Mouse (Mus musculus) MEL (cell line): ENCODE data around the gene Apoc4.

Experiments used
- CTCF ChIP-seq, 3 experiments: IDR thresholded peaks in 2 of 3; conservative IDR thresholded peaks in 1 of 3; 2 replicates each; pipeline ENCODE4 v1.5.1; 2011 to 2012; ENCODE audit warnings: low read length in 3 of 3, low read depth in 2 of 3, mild to moderate bottlenecking in 2 of 3, improper control_type of control experiment in 1 of 3, inconsistent platforms in 1 of 3, mixed read lengths in 1 of 3, moderate library complexity in 1 of 3; ENCODE audit not compliant: control insufficient read depth in 1 of 3, insufficient read depth in 1 of 3, poor library complexity in 1 of 3, severe bottlenecking in 1 of 3
- EP300 ChIP-seq, 2 experiments: IDR thresholded peaks; 2 replicates each; pipeline ENCODE4 v1.6.1; 2011; ENCODE audit warnings: improper control_type of control experiment in 2 of 2, low read length in 2 of 2, low read depth in 1 of 2, mild to moderate bottlenecking in 1 of 2
- GABPA ChIP-seq: IDR thresholded peaks from 2 replicates; pipeline ENCODE4 v1.6.1; 2012; ENCODE audit warnings: low read depth, mild to moderate bottlenecking, inconsistent platforms, low read length, improper control_type of control experiment, moderate library complexity
- MAFK ChIP-seq: IDR thresholded peaks from 2 replicates; pipeline ENCODE4 v1.6.1; 2011; ENCODE audit warnings: low read depth, mild to moderate bottlenecking, low read length, improper control_type of control experiment, borderline replicate concordance
- MXI1 ChIP-seq: IDR thresholded peaks from 2 replicates; pipeline ENCODE4 v1.6.1; 2011; ENCODE audit warnings: mild to moderate bottlenecking, low read depth, low read length, improper control_type of control experiment
- POLR2A ChIP-seq, 2 experiments: IDR thresholded peaks; 2 replicates each; pipeline ENCODE4 v1.6.1; 2011 to 2012; ENCODE audit warnings: low read length in 2 of 2, mild to moderate bottlenecking in 2 of 2, control low read depth in 1 of 2, improper control_type of control experiment in 1 of 2, low read depth in 1 of 2, moderate library complexity in 1 of 2; ENCODE audit not compliant: control insufficient read depth in 1 of 2, insufficient read depth in 1 of 2, poor library complexity in 1 of 2
- POLR2AphosphoS2 ChIP-seq: IDR thresholded peaks from 2 replicates; pipeline ENCODE4 v1.6.1; 2011; ENCODE audit warnings: low read length, improper control_type of control experiment
- RAD21 ChIP-seq: IDR thresholded peaks from 2 replicates; pipeline ENCODE4 v1.6.1; 2011; ENCODE audit warnings: mild to moderate bottlenecking, low read depth, low read length, improper control_type of control experiment
- TAL1 ChIP-seq: IDR thresholded peaks from 2 replicates; pipeline ENCODE4 v1.6.1; 2012; ENCODE audit warnings: mild to moderate bottlenecking, inconsistent platforms, low read length, moderate library complexity, mixed read lengths
- USF1 ChIP-seq: IDR thresholded peaks from 2 replicates; pipeline ENCODE4 v1.6.1; 2014; ENCODE audit warnings: low read depth, mild to moderate bottlenecking, inconsistent platforms, low read length, improper control_type of control experiment, moderate library complexity
- ZNF384 ChIP-seq: IDR thresholded peaks from 2 replicates; pipeline ENCODE4 v1.6.1; 2012; ENCODE audit warnings: low read depth, mild to moderate bottlenecking, inconsistent platforms, low read length, improper control_type of control experiment

DNA sequence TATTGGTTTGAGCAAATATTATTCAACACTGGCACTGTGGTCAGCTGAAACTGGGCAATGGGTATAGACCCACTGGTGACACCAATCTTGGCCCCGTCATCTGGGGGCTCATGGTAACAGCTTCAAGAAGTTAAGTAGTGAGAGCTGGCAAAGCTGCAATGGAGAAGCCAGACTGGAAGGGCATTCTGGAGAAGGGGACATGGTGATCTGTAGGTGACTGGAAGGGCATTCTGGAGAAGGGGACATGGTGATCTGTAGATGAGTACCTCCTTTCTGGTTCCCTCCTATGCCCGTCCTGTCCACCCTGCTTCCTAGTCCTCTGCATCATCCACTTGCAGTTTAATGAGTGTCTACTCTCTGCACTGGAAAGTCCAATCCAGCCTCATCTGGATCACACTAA lies 7.3 kb upstream of the Apoc4 start:
- no peak for TF ChIP-seq USF1
- no peak for TF ChIP-seq POLR2A (IDR thresholded peaks at IDR 0.05; ENCODE audit: control insufficient read depth in 1 of 2, insufficient read depth in 1 of 2, low read depth in 1 of 2, low read length in 2 of 2, poor library complexity in 1 of 2)
- TF ChIP-seq ZNF384, result 0 out of 2 replicates have a peak, but pooled peaks have one; percentile 22
- no peak for TF ChIP-seq CTCF (IDR thresholded peaks at IDR 0.05 in 2 of 3, conservative IDR thresholded peaks at IDR 0.05 in 1 of 3; ENCODE audit: control insufficient read depth in 1 of 3, insufficient read depth in 1 of 3, low read depth in 2 of 3, low read length in 3 of 3, poor library complexity in 1 of 3, severe bottlenecking in 1 of 3)
- TF ChIP-seq TAL1, result no peak
- no peak for TF ChIP-seq MAFK
- TF ChIP-seq EP300 (IDR thresholded peaks at IDR 0.05; ENCODE audit: low read depth in 1 of 2, low read length in 2 of 2), result no peak
- no peak for TF ChIP-seq MXI1
- no peak for TF ChIP-seq GABPA
- no peak for TF ChIP-seq RAD21
- TF ChIP-seq POLR2AphosphoS2, result no peak
